Mouse (Mus musculus) liver, adult 2 months (tissue): ENCODE results near the gene Bod1l.

Experiments
- CTCF ChIP-seq: fragments of 200-500 bp; IDR thresholded peaks from 2 replicates; pipeline ENCODE4 v1.5.1; 2011; ENCODE audit warnings: low read depth, low read length, control low read depth
- POLR2A ChIP-seq: fragments of 200-500 bp; IDR thresholded peaks from 2 replicates; pipeline ENCODE4 v1.6.1; 2011; ENCODE audit warnings: low read length, control low read depth; ENCODE audit not compliant: insufficient read depth; ENCODE audit errors: extremely low read depth

GRCm38 (mm10) chr5:41830100-41830499 is 14.0 kb downstream of the Bod1l start:
- TF ChIP-seq CTCF, result no peak
- no peak for TF ChIP-seq POLR2A
